Mouse (Mus musculus): ENCODE data around the gene Mrs2.

GRCm38 (mm10) chr13:24942512-24943282 lies 77.5 kb downstream of the Mrs2 start, which contains the start of gene Gpld1:
- TF ChIP-seq CTCF (conservative IDR thresholded peaks at IDR 0.05; ENCODE audit: low read length) = no peak
- no peak for TF ChIP-seq POU5F1 (IDR thresholded peaks at IDR 0.05; ENCODE audit: borderline replicate concordance, low read length)
- TF ChIP-seq NANOG (IDR thresholded peaks at IDR 0.05; ENCODE audit: borderline replicate concordance, low read length) = no peak

All from E14TG2a.4 (cell line).